Mouse (Mus musculus): Measurements from ENCODE around the gene Atp8a1. TPM values are rescaled to one million over a fixed set of nuclear protein-coding genes. Genes with fewer than 3 reads are reported as not detected.

Atp8a1 gene
- total RNA-seq, 2 experiments from 2014 or later, result 15.8 to 25.7 TPM

Small RNA genes within 50 kb of the gene (microRNA-seq; reads per million reads assigned to microRNA genes)
- gene Gm23617, result not detected

Other genes starting within 250 kb of the Atp8a1 start
- gene Shisa3, start 239.6 kb downstream of the Atp8a1 start, total RNA-seq (2021), result under 1 TPM; 0.23 to 0.49 TPM
- not detected for gene Gm5108, start 94.2 kb upstream of the Atp8a1 start, total RNA-seq (2021)
- not detected for gene Gm21905, start 99.0 kb upstream of the Atp8a1 start, total RNA-seq (2021)
- gene Grxcr1, start 184.4 kb upstream of the Atp8a1 start, total RNA-seq (2021), result not detected

Measured in adrenal gland, postnatal 36 days (tissue).